Mouse (Mus musculus) layer of hippocampus, adult 2 months (tissue): ENCODE data around the gene Hoxd4. TPM values are rescaled to one million over a fixed set of nuclear protein-coding genes. Genes with fewer than 3 reads are reported as not detected.

Experiments
- DNase-seq, 2 experiments: peaks; one replicate each; pipeline ENCODE4 v3.0.0; 2022; ENCODE audit warnings: low spot score in 2 of 2
- H3K27ac ChIP-seq: fragments of 200-600 bp; 2 replicates; pipeline ENCODE4 v1.8.1; 2022
- H3K4me3 ChIP-seq: fragments of 200-600 bp; 2 replicates; pipeline ENCODE4 v1.8.1; 2022; ENCODE audit warnings: mild to moderate bottlenecking
- CTCF ChIP-seq: fragments of 200-600 bp; conservative IDR thresholded peaks from 2 replicates; pipeline ENCODE4 v1.8.1; 2022; ENCODE audit warnings: antibody characterized with exemption, mild to moderate bottlenecking, moderate library complexity
- total RNA-seq, 2 experiments: library from RNA; stranded (reverse); gene quantifications; 2 replicates each; pipeline ENCODE4 v1.2.3; 2021

Gene Hoxd4
- total RNA-seq, 2 experiments from 2014 or later: not detected

DNA sequence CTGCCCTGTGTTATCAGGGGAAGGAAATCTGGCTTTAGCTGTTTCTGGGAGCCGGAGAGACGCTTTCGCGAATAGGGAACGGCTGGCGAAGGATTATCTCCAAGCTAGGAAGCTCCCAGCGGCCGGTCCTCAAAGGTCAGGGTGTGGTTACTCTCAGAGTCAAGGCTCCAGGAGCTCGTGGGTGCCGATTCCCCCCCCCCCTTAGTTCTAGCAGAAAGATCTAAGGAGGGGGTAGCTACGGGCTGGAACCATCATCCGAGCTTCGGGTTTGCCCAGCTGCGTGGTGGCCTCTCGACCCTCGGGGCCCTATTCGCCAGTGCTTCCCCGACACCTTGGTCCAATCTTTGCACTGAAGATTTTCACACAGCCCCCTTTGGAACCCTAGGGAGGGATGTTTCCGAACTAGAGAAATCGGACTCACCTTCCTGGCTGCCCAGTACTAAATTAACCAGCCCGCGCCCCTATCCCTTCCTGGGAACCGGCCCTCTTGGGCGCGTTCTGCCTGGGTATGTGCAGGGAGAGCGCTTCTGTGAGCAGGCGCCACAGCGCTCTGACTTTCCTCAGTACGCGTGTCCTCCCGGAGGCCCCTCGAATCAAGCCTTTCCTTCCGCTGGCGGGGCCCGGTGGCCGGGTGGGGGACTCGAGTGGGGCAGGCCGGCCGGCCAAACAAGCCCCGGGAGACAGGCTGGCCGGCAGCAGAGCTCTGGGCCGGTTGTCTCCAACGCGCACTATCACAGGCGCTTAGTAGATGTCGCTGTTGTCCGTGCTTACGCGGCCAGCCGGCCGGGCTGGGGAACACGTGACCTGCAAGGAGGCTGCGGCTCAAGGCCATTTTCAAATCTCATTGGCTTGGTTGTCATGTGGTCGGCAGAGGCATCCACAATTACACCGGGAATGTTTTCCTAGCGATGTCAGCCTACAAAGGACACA, 20.4 kb upstream of the Hoxd4 start, which contains the start of gene Hoxd10:
TSS of gene Hoxd10 (plus strand) at position 903 of the 930 bp plus-strand sequence.
- peak; percentile 25; the same call in 1 of the 2 replicates for TF ChIP-seq CTCF
- Histone ChIP-seq H3K27ac (no peak within 1 kb of the TSS), H3K4me3 (no peak within 1 kb of the TSS)
- DNase-seq: no peak

DNA sequence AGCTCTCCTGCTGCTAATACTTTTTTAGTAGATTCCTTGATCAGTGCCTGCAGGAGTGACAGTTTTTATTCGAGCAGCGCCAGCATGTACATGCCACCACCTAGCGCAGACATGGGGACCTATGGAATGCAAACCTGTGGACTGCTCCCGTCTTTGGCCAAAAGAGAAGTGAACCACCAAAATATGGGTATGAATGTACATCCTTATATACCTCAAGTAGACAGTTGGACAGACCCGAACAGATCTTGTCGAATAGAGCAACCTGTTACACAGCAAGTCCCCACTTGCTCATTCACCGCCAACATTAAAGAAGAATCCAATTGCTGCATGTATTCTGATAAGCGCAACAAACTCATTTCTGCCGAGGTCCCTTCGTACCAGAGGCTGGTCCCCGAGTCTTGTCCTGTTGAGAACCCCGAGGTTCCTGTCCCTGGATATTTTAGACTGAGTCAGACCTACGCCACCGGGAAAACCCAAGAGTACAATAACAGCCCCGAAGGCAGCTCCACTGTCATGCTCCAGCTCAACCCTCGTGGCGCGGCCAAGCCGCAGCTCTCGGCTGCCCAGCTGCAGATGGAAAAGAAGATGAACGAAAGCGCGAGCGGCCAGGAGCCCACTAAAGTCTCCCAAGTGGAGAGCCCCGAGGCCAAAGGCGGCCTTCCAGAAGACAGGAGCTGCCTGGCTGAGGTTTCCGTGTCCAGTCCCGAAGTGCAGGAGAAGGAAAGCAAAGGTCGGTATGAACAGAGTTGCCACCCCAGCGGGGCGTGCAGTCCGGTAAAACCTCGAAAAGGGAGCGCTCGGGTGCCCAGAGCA, 19.5 kb upstream of the Hoxd4 start:
- Histone ChIP-seq H3K27ac (no peak overlapping the region), H3K4me3 (no peak overlapping the region)
- no peak for DNase-seq
- TF ChIP-seq CTCF: no peak

DNA sequence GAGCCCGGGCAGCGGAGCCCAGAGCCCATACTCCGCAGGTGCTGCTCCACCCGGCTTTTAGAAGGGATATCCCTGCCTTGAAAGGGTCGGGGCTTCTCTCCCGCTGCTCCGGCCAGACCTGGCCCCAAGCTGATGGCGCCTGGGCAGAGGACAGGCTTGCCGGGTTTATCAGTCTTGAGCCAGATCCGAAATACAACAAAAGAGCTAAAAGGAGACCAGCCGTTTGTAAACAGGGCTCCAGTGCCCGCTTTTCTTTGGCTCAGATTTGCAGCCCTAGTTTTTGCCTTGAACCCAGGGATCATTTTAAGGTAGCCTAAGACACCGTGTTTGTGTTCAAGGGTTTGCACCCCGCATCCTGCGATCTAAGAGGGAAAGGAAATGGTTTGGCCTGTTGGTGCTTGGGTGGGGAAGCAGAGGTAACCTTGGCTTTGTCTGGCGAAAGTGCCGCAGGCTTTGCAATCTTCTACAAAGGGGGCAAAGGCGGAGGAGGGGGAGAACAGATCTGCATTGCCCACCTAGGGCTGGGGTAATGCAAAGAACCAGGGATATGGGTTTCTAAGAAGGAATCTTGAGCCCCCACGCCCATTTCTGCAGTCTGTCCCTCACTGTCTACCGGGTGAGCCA, 18.8 kb upstream of the Hoxd4 start:
- Histone ChIP-seq H3K4me3 (no peak overlapping the region), H3K27ac (no peak overlapping the region)
- DNase-seq: no peak
- no peak for TF ChIP-seq CTCF

DNA sequence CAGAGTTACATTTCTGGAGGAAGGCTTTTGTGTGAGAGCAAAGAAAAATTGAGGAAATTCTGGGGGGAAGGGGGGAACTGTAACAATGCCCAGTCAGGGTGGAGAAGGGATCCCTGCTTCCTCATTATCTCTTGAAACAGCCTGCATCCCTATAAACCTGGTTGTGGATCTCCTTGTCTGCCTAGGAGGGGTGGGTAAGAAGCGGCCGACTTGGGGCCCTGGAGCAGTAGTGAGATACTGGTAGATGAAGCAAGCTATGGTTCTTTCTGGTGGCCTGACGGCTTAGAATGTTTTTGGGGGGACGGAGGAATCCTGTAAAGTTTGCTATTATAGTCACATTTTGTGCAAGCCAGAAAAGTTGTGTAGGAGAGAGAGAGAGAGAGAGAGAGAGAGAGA, 18.3 kb upstream of the Hoxd4 start:
- no peak for TF ChIP-seq CTCF
- Histone ChIP-seq H3K4me3 (no peak overlapping the region), H3K27ac (no peak overlapping the region)
- no peak for DNase-seq

DNA sequence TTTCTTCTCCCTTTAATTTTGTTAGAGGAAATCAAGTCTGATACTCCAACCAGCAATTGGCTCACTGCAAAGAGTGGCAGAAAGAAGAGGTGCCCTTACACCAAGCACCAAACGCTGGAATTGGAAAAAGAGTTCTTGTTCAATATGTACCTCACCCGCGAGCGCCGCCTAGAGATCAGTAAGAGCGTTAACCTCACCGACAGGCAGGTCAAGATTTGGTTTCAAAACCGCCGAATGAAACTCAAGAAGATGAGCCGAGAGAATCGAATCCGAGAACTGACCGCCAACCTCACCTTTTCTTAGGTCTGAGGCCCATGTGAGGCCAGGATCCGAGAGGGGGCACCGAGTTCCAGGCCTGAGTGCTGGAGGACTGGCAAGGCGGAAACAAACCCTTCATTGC, 17.7 kb upstream of the Hoxd4 start:
- no peak for DNase-seq
- no peak overlapping the region for H3K4me3 ChIP-seq
- H3K27ac ChIP-seq: no peak overlapping the region
- TF ChIP-seq CTCF: peak; percentile 45

DNA sequence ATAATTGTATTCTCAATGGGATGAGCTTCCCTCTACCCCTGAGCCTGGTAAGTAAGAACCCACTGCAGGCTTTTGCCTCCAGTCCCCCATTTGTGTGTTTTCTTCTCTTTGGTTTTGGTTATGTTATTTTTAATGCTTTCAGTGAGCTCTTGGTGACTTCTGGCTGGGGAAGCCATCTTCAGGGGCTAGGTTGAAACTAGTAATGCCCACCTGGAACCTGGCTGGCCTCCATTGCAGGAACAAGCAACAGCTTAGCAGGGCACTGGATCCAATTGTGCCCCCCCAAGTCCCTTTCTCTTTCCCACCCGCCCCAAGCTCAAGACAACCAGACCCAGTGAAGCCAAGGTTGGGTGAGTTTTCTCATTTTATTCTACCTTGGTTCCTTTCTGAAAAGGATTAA, 16.3 kb upstream of the Hoxd4 start:
- Histone ChIP-seq H3K4me3 (no peak overlapping the region), H3K27ac (no peak overlapping the region)
- no peak for TF ChIP-seq CTCF
- no peak for DNase-seq

DNA sequence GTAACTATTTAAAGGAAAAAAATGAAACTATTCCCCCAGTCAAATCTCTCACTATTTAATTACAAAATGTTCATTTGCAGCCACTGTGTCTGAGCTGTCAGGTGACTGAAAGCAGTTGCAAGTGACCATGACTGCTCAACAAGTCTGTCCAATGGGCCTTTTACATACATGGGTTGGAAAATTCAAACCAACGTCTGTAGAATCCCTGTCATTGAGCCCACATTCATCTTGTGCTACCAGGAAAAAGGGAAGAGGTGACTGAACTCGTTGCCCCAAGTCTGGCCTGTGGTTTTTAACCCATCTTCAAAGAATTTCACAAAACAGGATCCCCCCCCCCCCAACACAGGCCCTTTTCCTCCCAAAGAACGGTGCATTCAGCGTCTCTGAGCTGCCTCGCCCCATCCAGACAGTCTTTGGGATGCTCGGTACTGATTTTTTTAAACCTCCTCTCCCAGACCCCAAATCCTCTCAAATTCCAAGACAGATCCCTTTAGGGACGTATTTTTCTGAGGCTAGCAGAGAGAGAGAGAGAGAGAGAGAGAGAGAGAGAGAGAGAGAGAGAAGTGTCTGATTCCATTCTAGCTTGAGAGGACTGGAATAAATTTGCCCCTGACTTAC, 15.8 kb upstream of the Hoxd4 start:
- no peak for DNase-seq
- no peak for TF ChIP-seq CTCF
- no peak overlapping the region for H3K4me3 ChIP-seq
- H3K27ac ChIP-seq: no peak overlapping the region

DNA sequence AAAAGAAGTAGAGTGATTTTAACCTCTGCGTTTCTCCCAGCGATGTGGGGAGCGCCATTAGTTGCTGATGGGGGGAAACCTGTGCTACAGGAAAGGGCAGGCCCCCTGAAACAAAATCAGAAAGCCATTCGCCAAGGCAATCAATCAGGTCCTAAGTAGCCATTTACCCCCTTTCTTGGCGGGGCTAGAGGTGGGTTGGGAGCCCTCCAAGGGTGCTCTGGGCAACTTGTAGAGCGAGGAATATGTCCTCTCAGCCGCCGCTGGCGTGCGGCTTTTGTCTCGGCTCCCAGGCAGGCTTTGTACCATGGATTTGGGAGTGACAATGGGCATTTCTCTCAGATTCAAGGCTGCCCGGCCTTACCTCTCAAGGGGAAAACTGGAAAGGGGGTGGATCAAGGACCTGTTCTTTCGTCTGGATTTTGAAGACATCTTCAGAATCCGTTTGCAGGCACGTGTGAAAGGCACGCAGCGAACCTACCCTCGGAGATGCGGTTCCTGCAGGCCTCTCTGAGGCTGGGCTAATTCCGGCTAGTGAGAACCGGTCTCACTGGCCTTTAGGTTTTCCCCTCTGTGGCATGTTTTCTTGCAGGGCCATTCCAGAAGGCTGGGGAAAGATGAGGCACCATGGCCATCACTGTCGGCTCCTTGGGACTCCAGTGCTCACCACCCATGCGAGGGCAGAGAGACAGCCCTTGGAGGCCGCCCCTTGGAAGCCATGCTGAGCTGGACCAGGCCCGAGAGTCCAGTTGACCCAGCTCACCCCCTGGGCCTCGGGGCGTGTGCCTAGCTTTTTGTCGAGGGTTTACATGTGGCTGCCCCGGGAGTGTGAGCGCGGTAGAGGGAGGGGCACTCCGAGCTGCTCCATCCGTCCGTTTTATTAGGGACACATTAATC, 15.0 kb upstream of the Hoxd4 start:
- no peak overlapping the region for H3K4me3 ChIP-seq
- no peak for TF ChIP-seq CTCF
- H3K27ac ChIP-seq: no peak overlapping the region
- no peak for DNase-seq

DNA sequence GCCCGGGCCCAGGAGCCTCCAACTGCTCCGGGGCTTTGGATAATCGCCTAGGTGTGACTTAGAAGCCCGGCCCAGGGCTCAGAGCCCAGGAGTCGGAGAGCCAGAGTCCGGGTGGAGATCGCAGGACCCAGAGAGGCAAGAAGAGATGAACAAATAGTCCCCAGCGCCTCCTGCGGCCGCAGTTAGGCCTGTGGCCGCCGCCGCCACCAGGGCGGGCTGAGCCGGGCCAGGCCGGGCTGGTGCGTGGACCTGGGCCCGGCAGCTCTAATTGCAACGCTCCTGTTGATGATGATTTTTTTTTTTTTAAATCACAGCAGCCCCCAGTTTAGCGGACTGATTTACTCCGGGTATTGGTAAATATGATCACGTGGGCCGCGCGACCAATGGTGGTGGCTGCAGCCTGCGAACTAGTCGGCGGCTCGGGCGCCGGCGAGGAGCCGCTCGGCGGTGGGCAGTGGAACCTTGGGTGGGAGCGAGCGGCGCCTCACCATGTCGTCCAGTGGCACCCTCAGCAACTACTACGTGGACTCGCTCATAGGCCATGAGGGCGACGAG, 14.1 kb upstream of the Hoxd4 start, which contains the start of gene Hoxd9:
TSS of gene Hoxd9 (plus strand) at position 161 of the 555 bp plus-strand sequence.
- Histone ChIP-seq H3K4me3 (peak within 1 kb of the TSS; percentile 34), H3K27ac (no peak within 1 kb of the TSS)
- peak; percentile 28 for TF ChIP-seq CTCF
- DNase-seq: no peak

DNA sequence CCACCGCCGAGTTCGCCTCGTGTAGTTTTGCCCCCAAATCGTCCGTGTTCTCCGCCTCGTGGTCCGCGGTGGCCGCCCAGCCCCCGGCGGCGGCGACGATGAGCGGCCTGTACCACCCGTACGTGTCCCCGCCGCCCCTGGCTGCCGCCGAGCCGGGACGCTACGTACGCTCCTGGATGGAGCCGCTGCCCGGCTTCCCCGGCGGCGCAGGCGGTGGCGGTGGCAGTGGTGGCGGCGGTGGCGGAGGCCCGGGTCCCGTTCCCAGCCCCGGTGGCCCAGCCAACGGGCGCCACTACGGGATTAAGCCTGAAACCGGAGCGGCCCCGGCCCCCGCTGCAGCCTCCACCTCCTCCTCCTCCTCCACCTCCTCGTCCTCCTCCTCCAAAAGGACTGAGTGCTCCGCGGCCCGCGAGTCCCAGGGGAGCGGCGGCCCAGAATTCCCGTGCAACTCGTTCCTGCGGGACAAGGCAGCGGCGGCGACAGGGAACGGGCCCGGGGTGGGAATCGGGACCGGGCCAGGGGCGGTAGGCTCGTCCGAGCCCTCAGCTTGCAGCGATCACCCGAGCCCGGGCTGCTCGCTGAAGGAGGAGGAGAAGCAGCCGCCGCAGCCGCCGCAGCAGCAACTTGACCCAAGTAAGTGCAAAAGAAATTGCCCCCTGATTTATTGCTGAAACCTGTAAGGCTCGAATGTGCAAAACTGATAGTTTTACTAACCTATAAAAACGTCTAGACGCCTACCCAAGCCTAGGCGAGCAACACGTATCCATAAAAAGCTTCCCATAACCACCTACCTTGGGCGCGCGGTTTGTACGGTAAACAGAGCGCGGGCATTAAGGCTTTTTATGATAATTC, 13.3 kb upstream of the Hoxd4 start:
- TF ChIP-seq CTCF: no peak
- no peak overlapping the region for H3K27ac ChIP-seq
- DNase-seq: no peak
- peak overlapping the region; percentile 34; the same call in 1 of the 2 replicates for H3K4me3 ChIP-seq
